Mouse (Mus musculus) heart, postnatal 0 days (tissue): ENCODE data around the gene Dot1l. TPM values are rescaled to one million over a fixed set of nuclear protein-coding genes. Genes with fewer than 3 reads are reported as not detected.

Source experiments
- ATAC-seq: fragments of 200-750 bp; cut with Nextera tagmentation; 2 replicates; pipeline ENCODE4 v1.8.0; 2017; ENCODE audit warnings: low read depth, moderate number of reproducible peaks, moderate library complexity; ENCODE audit not compliant: insufficient read depth
- DNase-seq: peaks from one replicate; pipeline ENCODE4 v3.0.0-alpha.2; 2016; ENCODE audit warnings: low spot score
- H3K27ac ChIP-seq: fragments of 300-500 bp; sonication (generic); 2 replicates; pipeline ENCODE4 v1.5.1; 2014; ENCODE audit warnings: low read depth, mild to moderate bottlenecking
- H3K27me3 ChIP-seq: fragments of 300-500 bp; sonication (generic); 2 replicates; pipeline ENCODE4 v1.6.1; 2014; ENCODE audit warnings: low read length, mixed read lengths; ENCODE audit not compliant: control insufficient read depth, insufficient read depth
- H3K36me3 ChIP-seq: fragments of 300-500 bp; sonication (generic); replicated peaks from 2 replicates; pipeline ENCODE4 v1.6.1; 2014; ENCODE audit warnings: low read length, mixed read lengths; ENCODE audit not compliant: control insufficient read depth, insufficient read depth
- H3K4me1 ChIP-seq: fragments of 300-500 bp; sonication (generic); 2 replicates; pipeline ENCODE4 v1.6.1; 2014; ENCODE audit warnings: antibody characterized with exemption; ENCODE audit not compliant: control insufficient read depth, insufficient read depth
- H3K4me2 ChIP-seq: fragments of 300-500 bp; sonication (generic); 2 replicates; pipeline ENCODE4 v1.6.1; 2014; ENCODE audit warnings: low read depth, mild to moderate bottlenecking, low read length, moderate library complexity
- H3K4me3 ChIP-seq: fragments of 300-500 bp; sonication (generic); 2 replicates; pipeline ENCODE4 v1.5.1; 2014; ENCODE audit warnings: low read depth, low read length
- H3K9ac ChIP-seq: fragments of 300-500 bp; sonication (generic); replicated peaks from 2 replicates; pipeline ENCODE4 v1.6.1; 2014; ENCODE audit warnings: low read depth, low read length, mixed read lengths
- H3K9me3 ChIP-seq: fragments of 300-500 bp; sonication (generic); replicated peaks from 2 replicates; pipeline ENCODE4 v1.6.1; 2016; ENCODE audit warnings: low read length; ENCODE audit not compliant: control insufficient read depth
- CTCF ChIP-seq: IDR thresholded peaks from 2 replicates; pipeline ENCODE4 v1.5.1; 2016; ENCODE audit warnings: antibody characterized with exemption, control low read depth, low read depth
- EP300 ChIP-seq: IDR thresholded peaks from 2 replicates; pipeline ENCODE4 v1.6.1; 2016; ENCODE audit warnings: antibody characterized with exemption, low read depth
- WGBS: fragments of 180-500 bp; shearing (Covaris S2); extraction: QIAGEN DNeasy Blood & Tissue Kit; methylation state at CpG from one replicate; pipeline ENCODE4 v1.1.7; 2014; 5-methylcytosine and 5-hydroxymethylcytosine counted together
- polyA plus RNA-seq: library from polyadenylated mRNA; unstranded; fragments of >200 nt; fragmentation: Nextera tagmentation; extraction: Ambion mirVana; gene quantifications from 2 replicates; pipeline ENCODE4 v1.2.1, GENCODE M21; 2015
- total RNA-seq: library from RNA; depleted of rRNA; stranded (reverse); fragments of >200 nt; gene quantifications from 2 replicates; pipeline ENCODE4 v1.2.3, GENCODE M21; 2014; ENCODE audit warnings: low replicate concordance

The Dot1l gene
- total and polyA plus RNA-seq, 2 experiments from 2014 or later: 14.0 to 19.4 TPM

DNA sequence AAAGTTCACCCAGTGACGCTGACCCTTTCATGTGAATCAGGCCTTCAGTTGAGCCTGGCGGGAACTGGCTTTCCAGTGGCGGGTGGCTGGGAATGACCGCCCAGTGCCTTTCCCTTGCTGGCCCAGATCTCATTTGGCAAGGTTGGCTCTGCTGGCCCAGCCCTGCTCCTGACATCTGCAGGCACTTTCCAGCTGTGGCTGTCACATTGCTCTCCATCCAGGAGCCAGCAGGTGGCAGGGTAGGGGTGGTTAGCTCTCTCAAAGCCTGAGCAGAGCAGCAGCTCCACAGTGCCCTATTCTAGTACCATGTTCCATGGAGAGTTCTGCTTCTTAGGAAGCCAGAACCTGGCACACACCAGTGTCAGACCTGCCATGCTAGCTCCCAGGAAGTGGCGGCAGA is 2.7 kb downstream of the Dot1l start:
- H3K4me2 ChIP-seq: peak overlapping the region; percentile 93
- ATAC-seq (peak; percentile 69), DNase-seq (peak; percentile 90)
- TF ChIP-seq EP300: no peak
- peak; percentile 80 for TF ChIP-seq CTCF
- H3K36me3 ChIP-seq: no peaks in the 10 kb centered on the region
- H3K27me3 ChIP-seq: no peaks in the 10 kb centered on the region
- peak overlapping the region; percentile 87 for H3K27ac ChIP-seq
- no peak overlapping the region for H3K9ac ChIP-seq
- H3K4me3 ChIP-seq: no peak overlapping the region
- H3K9me3 ChIP-seq: no peaks in the 10 kb centered on the region
- H3K4me1 ChIP-seq: peaks cover 60% of the 10 kb centered on the region
- 24% methylated on average over 5 of the region's 5 CpGs for WGBS

- DNase-seq: no peak
- Histone ChIP-seq H3K27ac (peak overlapping the region; percentile 87), H3K27me3 (no peaks in the 10 kb centered on the region), H3K4me2 (no peak overlapping the region), H3K4me1 (peaks cover 65% of the 10 kb centered on the region), H3K9me3 (no peaks in the 10 kb centered on the region), H3K4me3 (no peak overlapping the region), H3K9ac (no peak overlapping the region), H3K36me3 (no peaks in the 10 kb centered on the region)
- no peak for ATAC-seq
- 38% methylated on average over 7 of the region's 7 CpGs for WGBS
- TF ChIP-seq EP300 (no peak), CTCF (no peak)
These were observed 3.6 kb downstream of the Dot1l start for GRCm38 (mm10) chr10:80758651-80759050.

DNA sequence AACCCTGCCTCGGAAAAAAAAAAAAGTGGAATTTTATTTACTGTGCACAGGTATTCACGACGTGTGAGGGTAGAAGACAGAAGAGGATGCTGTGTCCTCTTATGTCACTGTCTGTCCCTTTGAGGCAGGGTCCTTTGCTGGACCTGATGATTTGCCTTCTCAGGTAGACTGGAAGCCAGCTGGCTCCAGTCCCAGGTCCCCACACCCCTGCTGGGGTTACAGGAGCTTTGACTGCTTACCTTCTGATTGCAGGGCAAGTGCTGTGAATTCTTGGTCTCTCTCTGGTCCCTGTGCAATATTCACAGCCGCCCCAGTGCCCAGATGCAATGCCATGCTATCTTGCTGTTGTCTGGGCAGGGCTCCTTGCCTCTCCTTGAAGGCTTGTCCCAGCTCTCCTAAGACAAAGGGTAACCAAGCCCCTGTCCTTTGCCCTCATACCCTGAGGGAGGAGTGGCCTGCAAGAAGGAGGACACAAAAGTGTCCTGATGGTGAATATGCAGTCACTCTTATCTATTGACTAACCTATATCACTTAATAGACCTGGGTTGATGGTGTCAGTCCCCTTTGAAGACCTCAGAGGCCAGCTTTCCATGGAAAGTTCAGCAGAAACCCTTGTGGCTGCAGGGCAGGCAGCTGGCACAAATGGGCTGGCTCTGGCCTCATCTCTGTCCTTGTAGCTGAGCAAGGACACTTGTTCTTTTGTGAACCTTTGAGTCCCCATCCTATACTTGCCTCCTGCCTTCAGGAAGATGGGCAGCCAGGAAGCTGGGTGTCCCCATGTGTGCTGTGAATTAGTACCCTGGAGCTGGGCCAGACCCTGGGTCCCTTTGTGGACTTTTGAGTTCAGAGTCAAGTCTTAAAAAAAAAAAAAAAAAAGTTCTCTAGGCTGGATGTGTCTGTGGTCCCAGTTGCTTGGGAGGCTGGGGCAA is 5.9 kb downstream of the Dot1l start:
- Histone ChIP-seq H3K4me2 (no peak overlapping the region), H3K9me3 (no peaks in the 10 kb centered on the region), H3K36me3 (peaks cover 13% of the 10 kb centered on the region), H3K9ac (0 out of 2 replicates have a peak overlapping the region, but pooled peaks have one; percentile 17), H3K4me3 (no peak overlapping the region), H3K4me1 (peaks cover 63% of the 10 kb centered on the region), H3K27ac (0 out of 2 replicates have a peak overlapping the region, but pooled peaks have one; percentile 16), H3K27me3 (no peaks in the 10 kb centered on the region)
- TF ChIP-seq EP300 (no peak), CTCF (no peak)
- ATAC-seq (no peak), DNase-seq (no peak)
- WGBS: 50% methylated on average over 4 of the region's 4 CpGs

DNA sequence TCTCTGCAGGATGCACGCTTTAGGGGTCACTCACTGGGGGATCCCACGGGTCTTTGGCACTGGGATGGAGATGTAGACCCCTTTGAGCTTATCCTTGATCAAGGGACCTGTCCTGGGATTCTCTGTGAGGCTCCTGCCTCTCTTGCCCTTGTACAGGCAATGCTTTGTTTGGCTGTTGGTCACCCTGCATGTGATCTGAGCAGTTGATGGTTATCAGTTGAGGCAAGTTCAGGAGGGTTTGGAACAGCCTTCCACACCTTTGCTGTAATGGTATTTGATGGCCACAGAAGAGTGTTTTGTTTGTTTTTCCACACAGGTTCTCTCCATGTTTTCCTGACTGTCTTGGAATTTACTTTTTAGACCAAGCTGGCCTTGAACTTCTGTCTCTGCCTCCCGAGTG is 6.8 kb downstream of the Dot1l start:
- Histone ChIP-seq H3K27me3 (no peaks in the 10 kb centered on the region), H3K27ac (no peak overlapping the region), H3K4me1 (peaks cover 61% of the 10 kb centered on the region), H3K36me3 (peaks cover 23% of the 10 kb centered on the region), H3K4me3 (no peak overlapping the region), H3K4me2 (no peak overlapping the region), H3K9ac (no peak overlapping the region), H3K9me3 (no peaks in the 10 kb centered on the region)
- ATAC-seq: no peak
- TF ChIP-seq CTCF (no peak), EP300 (no peak)
- 70% methylated on average over 3 of the region's 3 CpGs for WGBS
- no peak for DNase-seq

- 84% methylated on average over 2 of the region's 2 CpGs for WGBS
- H3K4me1 ChIP-seq: peaks cover 46% of the 10 kb centered on the region
These were observed 8.5 kb downstream of the Dot1l start for GRCm38 (mm10) chr10:80763502-80763901.

More at GRCm38 (mm10) chr10:80763502-80763901, 8.5 kb downstream of the Dot1l start:
- TF ChIP-seq CTCF: no peak
- no peak for TF ChIP-seq EP300
- H3K4me2 ChIP-seq: no peak overlapping the region
- no peak for ATAC-seq
- no peak overlapping the region for H3K4me3 ChIP-seq
- H3K27ac ChIP-seq: no peak overlapping the region
- H3K9me3 ChIP-seq: no peaks in the 10 kb centered on the region
- no peak for DNase-seq
- no peaks in the 10 kb centered on the region for H3K27me3 ChIP-seq
- no peak overlapping the region for H3K9ac ChIP-seq
- peaks cover 39% of the 10 kb centered on the region for H3K36me3 ChIP-seq
